In the genomic region with DNA sequence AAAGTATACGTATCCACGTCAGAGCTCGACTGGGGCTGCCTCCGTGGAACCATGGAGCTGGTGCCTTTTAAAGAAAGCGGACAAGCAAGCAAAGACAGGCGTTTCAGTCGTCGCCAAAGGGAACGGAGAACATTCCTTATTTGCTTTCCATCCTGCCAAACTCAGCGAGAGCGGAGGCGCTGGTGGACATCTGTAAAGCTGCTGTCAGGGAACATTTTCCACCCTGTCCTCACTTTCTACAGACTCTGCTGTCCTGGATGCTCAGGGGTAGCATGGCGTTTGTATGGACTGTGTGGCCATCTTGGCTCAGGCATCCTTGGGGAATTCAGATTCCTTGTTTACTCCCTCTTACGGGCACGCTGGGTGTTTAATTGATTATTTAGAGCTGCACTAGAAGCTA, we compare ENCODE assay signal across 25 mouse cellular contexts.
DNase-seq lines count a peak whose midpoint lies in the region; ATAC-seq and TF ChIP-seq lines count a peak whose summit lies in the region.
"Had no signal": no experiment of that assay in that cellular context is flagged by ENCODE, and none has a peak within 500 bp of the region (broad histone marks: within the 10 kb centered on the region; RNA-seq: fewer than 3 reads in every experiment).

No protein-coding gene starts in this region.

- 0 out of 2 replicates have a peak overlapping the region, but pooled peaks have one; percentile 22 for H3K9ac ChIP-seq in heart, embryonic 14.5 days (ENCODE audit: low read length)
- no peak overlapping the region for H3K9ac ChIP-seq in lung, postnatal 0 days (replicated peaks; ENCODE audit: low read depth)
- H3K9ac ChIP-seq in midbrain, embryonic 12.5 days (replicated peaks), result no peak overlapping the region
- H3K9ac ChIP-seq: forebrain, postnatal 0 days; hindbrain, embryonic 15.5 days; neural tube, embryonic 13.5 days had no signal

- no peak overlapping the region for H3K27ac ChIP-seq in heart, embryonic 14.5 days (replicated peaks in 1 of 2; ENCODE audit: control insufficient read depth in 1 of 2, insufficient read depth in 1 of 2, low read depth in 2 of 2, low read length in 2 of 2)
- no peak overlapping the region for H3K27ac ChIP-seq in lung, postnatal 0 days (ENCODE audit: low read length)
- H3K27ac ChIP-seq in midbrain, embryonic 12.5 days (replicated peaks), result no peak overlapping the region
- H3K27ac ChIP-seq: hindbrain, embryonic 15.5 days; kidney, postnatal 0 days; neural tube, embryonic 13.5 days; stomach, postnatal 0 days had no signal

- H3K4me3 ChIP-seq in heart, embryonic 14.5 days (ENCODE audit: control insufficient read depth in 1 of 2, insufficient read depth in 1 of 2, low read depth in 1 of 2, low read length in 2 of 2), result no peak overlapping the region
- no peak overlapping the region for H3K4me3 ChIP-seq in lung, postnatal 0 days (ENCODE audit: low read depth, low read length)
- H3K4me3 ChIP-seq in midbrain, embryonic 12.5 days, result no peak overlapping the region
- H3K4me3 ChIP-seq: hindbrain, embryonic 15.5 days; megakaryocyte, embryonic 14.5 days; myocyte; neural tube, embryonic 13.5 days had no signal

- no peak for TF ChIP-seq EP300 in lung, postnatal 0 days (IDR thresholded peaks at IDR 0.05)

- ATAC-seq in heart, embryonic 14.5 days (ENCODE audit: insufficient number of reproducible peaks, insufficient read depth, low FRiP score, low read depth), result no peak
- peak; percentile 33; the same call in 1 of the 2 replicates for ATAC-seq in lung, postnatal 0 days
- peak; percentile 77; the same call in 1 of the 2 replicates for ATAC-seq in midbrain, embryonic 12.5 days (ENCODE audit: low FRiP score, low read depth)
- no peak for ATAC-seq in megakaryocyte progenitor cell, adult 5-6 weeks (replicated peaks; ENCODE audit: poor library complexity)
- ATAC-seq: forebrain, postnatal 0 days; Patski had no signal

- peak; percentile 9; the same call in 1 of the 2 replicates for TF ChIP-seq CTCF in lung, postnatal 0 days (IDR thresholded peaks at IDR 0.05)
- no peak for TF ChIP-seq CTCF in brain, embryonic 14.5 days (IDR thresholded peaks at IDR 0.05; ENCODE audit: borderline replicate concordance, extremely low read depth, insufficient read depth, insufficient read length)

- no peak overlapping the region for H3K4me2 ChIP-seq in heart, embryonic 14.5 days (ENCODE audit: low read length)
- no peak overlapping the region for H3K4me2 ChIP-seq in lung, postnatal 0 days (replicated peaks; ENCODE audit: low read depth, low read length)
- H3K4me2 ChIP-seq in midbrain, embryonic 12.5 days (replicated peaks), result peak overlapping the region; percentile 21
- H3K4me2 ChIP-seq: hindbrain, embryonic 15.5 days; neural tube, embryonic 13.5 days had no signal

- TF ChIP-seq POLR2A in brain, embryonic 14.5 days (IDR thresholded peaks at IDR 0.05; ENCODE audit: borderline replicate concordance, extremely low read depth, insufficient read depth, insufficient read length, poor library complexity, severe bottlenecking), result no peak

- peaks cover 3 to 6% of the 10 kb centered on the region in 2 experiments; a peak in 1 of 4 replicates for H3K4me1 ChIP-seq in heart, embryonic 14.5 days (ENCODE audit: control insufficient read depth in 2 of 2, insufficient read depth in 2 of 2, low read length in 2 of 2)
- no peaks in the 10 kb centered on the region for H3K4me1 ChIP-seq in lung, postnatal 0 days (ENCODE audit: insufficient read depth, low read depth, low read length)
- H3K4me1 ChIP-seq in midbrain, embryonic 12.5 days, result peaks cover 6% of the 10 kb centered on the region; the same call in 1 of the 2 replicates
- H3K4me1 ChIP-seq: hindbrain, embryonic 15.5 days; megakaryocyte, embryonic 14.5 days; neural tube, embryonic 13.5 days had no signal

- DNase-seq in heart, postnatal 14 days, result no peak
- peak; percentile 50 for DNase-seq in lung, postnatal 0 days (ENCODE audit: low spot score)
- DNase-seq in lung, postnatal 25 days (ENCODE audit: low spot score), result no peak
- peak; percentile 45 for DNase-seq in brain, embryonic 14.5 days (ENCODE audit: low read depth)
- DNase-seq: adrenal gland, postnatal 36 days; B cell, adult 2 months; cerebellum, adult 11 months; cerebellum, postnatal 10 days; forebrain, postnatal 0 days; gastrocnemius, postnatal 36 days; kidney, adult 2 months; thymus, adult 2 months; thymus, postnatal 4 days had no signal

- intact Hi-C loops in heart, postnatal 14 days (cut with DNase I), result no loop called here

- H3K9me3 ChIP-seq in heart, embryonic 14.5 days (ENCODE audit: control insufficient read depth, low read length), result no peaks in the 10 kb centered on the region
- H3K9me3 ChIP-seq in lung, postnatal 0 days (ENCODE audit: low read length), result no peaks in the 10 kb centered on the region
- no peaks in the 10 kb centered on the region for H3K9me3 ChIP-seq in midbrain, embryonic 12.5 days
- H3K9me3 ChIP-seq: hindbrain, embryonic 15.5 days; megakaryocyte, embryonic 14.5 days; neural tube, embryonic 13.5 days had no signal

- 57% methylated on average over 15 of the region's 15 CpGs for WGBS in heart, embryonic 14.5 days
- WGBS in lung, postnatal 0 days, result 33% methylated on average over 15 of the region's 15 CpGs
- WGBS in midbrain, embryonic 12.5 days, result 60% methylated on average over 15 of the region's 15 CpGs

- no peaks in the 10 kb centered on the region for H3K36me3 ChIP-seq in heart, embryonic 14.5 days (ENCODE audit: control insufficient read depth, insufficient read depth, low read length)
- no peaks in the 10 kb centered on the region for H3K36me3 ChIP-seq in lung, postnatal 0 days (ENCODE audit: insufficient read depth, low read length)
- H3K36me3 ChIP-seq in midbrain, embryonic 12.5 days, result no peaks in the 10 kb centered on the region
- H3K36me3 ChIP-seq: G1E; hindbrain, embryonic 15.5 days; neural tube, embryonic 13.5 days had no signal

- H3K27me3 ChIP-seq in heart, embryonic 14.5 days (ENCODE audit: control insufficient read depth, insufficient read depth, low read length), result no peaks in the 10 kb centered on the region
- no peaks in the 10 kb centered on the region for H3K27me3 ChIP-seq in lung, postnatal 0 days (replicated peaks; ENCODE audit: insufficient read depth, low read length)
- no peaks in the 10 kb centered on the region for H3K27me3 ChIP-seq in midbrain, embryonic 12.5 days
- H3K27me3 ChIP-seq: CH12.LX; hindbrain, embryonic 15.5 days; neural tube, embryonic 13.5 days had no signal

Comparison
In these comparisons a context has a peak if more than half of its experiments do, and no peak if none do; other contexts are left out.
1. DNase-seq: peak in lung, postnatal 0 days (single experiment) and brain, embryonic 14.5 days (single experiment); none in heart, postnatal 14 days (0 of 2) and lung, postnatal 25 days (single experiment).
2. ATAC-seq: peak in lung, postnatal 0 days (single experiment) and midbrain, embryonic 12.5 days (single experiment); none in heart, embryonic 14.5 days (single experiment) and megakaryocyte progenitor cell, adult 5-6 weeks (single experiment).